Mouse (Mus musculus) heart, embryonic 14.5 days (tissue): Measurements from ENCODE around the gene Aurka. TPM values are rescaled to one million over a fixed set of nuclear protein-coding genes. Genes with fewer than 3 reads are reported as not detected.

Experiments used
- ATAC-seq: fragments of 200-750 bp; cut with Nextera tagmentation; 2 replicates; pipeline ENCODE4 v1.8.0; 2017; ENCODE audit warnings: low read depth, moderate TSS enrichment; ENCODE audit not compliant: insufficient number of reproducible peaks, insufficient read depth, low FRiP score
- H3K27ac ChIP-seq, 2 experiments: fragments of 200-500 bp in 1 of 2; fragments of 300-500 bp in 1 of 2; sonication (generic) in 1 of 2; replicated peaks in 1 of 2; 2 replicates each; pipeline ENCODE4 v1.5.1; 2012 to 2014; ENCODE audit warnings: low read depth in 2 of 2, low read length in 2 of 2, control low read depth in 1 of 2, mild to moderate bottlenecking in 1 of 2, mixed read lengths in 1 of 2; ENCODE audit not compliant: control insufficient read depth in 1 of 2, insufficient read depth in 1 of 2
- H3K27me3 ChIP-seq: fragments of 300-500 bp; sonication (generic); 2 replicates; pipeline ENCODE4 v1.6.1; 2014; ENCODE audit warnings: mild to moderate bottlenecking, low read length, control low read depth; ENCODE audit not compliant: control insufficient read depth, insufficient read depth
- H3K36me3 ChIP-seq: fragments of 300-500 bp; sonication (generic); 2 replicates; pipeline ENCODE4 v1.6.1; 2014; ENCODE audit warnings: mild to moderate bottlenecking, control low read depth, low read length, mixed read lengths; ENCODE audit not compliant: control insufficient read depth, insufficient read depth
- H3K4me1 ChIP-seq, 2 experiments: fragments of 200-500 bp in 1 of 2; fragments of 300-500 bp in 1 of 2; sonication (generic) in 1 of 2; 2 replicates each; pipeline ENCODE4 v1.6.1; 2012 to 2014; ENCODE audit warnings: low read length in 2 of 2, control low read depth in 1 of 2, mixed read lengths in 1 of 2; ENCODE audit not compliant: control insufficient read depth in 2 of 2, insufficient read depth in 2 of 2
- H3K4me2 ChIP-seq: fragments of 300-500 bp; sonication (generic); 2 replicates; pipeline ENCODE4 v1.6.1; 2014; ENCODE audit warnings: mild to moderate bottlenecking, low read length
- H3K4me3 ChIP-seq, 2 experiments: fragments of 200-500 bp in 1 of 2; fragments of 300-500 bp in 1 of 2; sonication (generic) in 1 of 2; 2 replicates each; pipeline ENCODE4 v1.5.1; 2012 to 2014; ENCODE audit warnings: low read length in 2 of 2, mild to moderate bottlenecking in 2 of 2, control low read depth in 1 of 2, low read depth in 1 of 2, moderate library complexity in 1 of 2; ENCODE audit not compliant: control insufficient read depth in 1 of 2, insufficient read depth in 1 of 2
- H3K9ac ChIP-seq: fragments of 300-500 bp; sonication (generic); 2 replicates; pipeline ENCODE4 v1.6.1; 2014; ENCODE audit warnings: mild to moderate bottlenecking, low read length
- H3K9me3 ChIP-seq: fragments of 300-500 bp; sonication (generic); 2 replicates; pipeline ENCODE4 v1.6.1; 2016; ENCODE audit warnings: low read length, control low read depth; ENCODE audit not compliant: control insufficient read depth
- WGBS: fragments of 180-500 bp; shearing (Covaris S2); extraction: QIAGEN DNeasy Blood & Tissue Kit; methylation state at CpG from one replicate; pipeline ENCODE4 v1.1.7; 2014; 5-methylcytosine and 5-hydroxymethylcytosine counted together
- polyA plus RNA-seq: library from polyadenylated mRNA; unstranded; fragments of >200 nt; fragmentation: Nextera tagmentation; extraction: Ambion mirVana; gene quantifications from 2 replicates; pipeline ENCODE4 v1.2.1, GENCODE M21; 2014

Aurka gene
- polyA plus RNA-seq, 1 experiment from 2014 or later: 88.9 TPM

DNA sequence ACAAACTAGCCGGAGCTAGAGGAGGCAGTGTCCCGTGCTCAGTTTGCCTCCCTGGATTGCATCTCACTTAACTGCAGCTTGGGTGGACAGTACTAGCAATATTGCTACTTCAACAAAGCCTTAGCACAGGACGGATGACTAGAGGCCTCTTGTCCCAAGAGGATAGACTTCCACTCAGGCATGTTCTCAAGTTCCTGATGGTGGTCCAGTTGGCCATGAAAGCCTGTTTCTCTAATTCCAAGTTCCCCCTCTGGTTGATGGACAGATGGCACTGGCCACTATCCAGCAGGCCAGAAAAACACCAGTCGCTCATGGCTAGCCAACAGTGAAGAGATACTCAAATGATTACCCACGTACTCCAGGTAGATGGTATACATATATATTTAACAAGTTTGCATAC, 14.5 kb downstream of the Aurka start:
- Histone ChIP-seq H3K4me2 (no peak overlapping the region), H3K9me3 (no peaks in the 10 kb centered on the region), H3K27me3 (no peaks in the 10 kb centered on the region), H3K27ac (no peak overlapping the region), H3K9ac (no peak overlapping the region), H3K4me1 (peaks cover 0 to 2% of the 10 kb centered on the region in 2 experiments; a peak in 1 of 4 replicates), H3K4me3 (no peak overlapping the region), H3K36me3 (peaks cover 78% of the 10 kb centered on the region)
- 84% methylated on average over 5 of the region's 5 CpGs for WGBS
- no peak for ATAC-seq

- peaks cover 67% of the 10 kb centered on the region for H3K36me3 ChIP-seq
Measured at GRCm38 (mm10) chr2:172354761-172355160, 15.6 kb downstream of the Aurka start.

GRCm38 (mm10) chr2:172353218-172353617, 17.1 kb downstream of the Aurka start:
- H3K27me3 ChIP-seq: no peaks in the 10 kb centered on the region
- WGBS: 83% methylated on average over 9 of the region's 9 CpGs
- H3K9ac ChIP-seq: no peak overlapping the region
- no peak overlapping the region for H3K27ac ChIP-seq
- peaks cover 52% of the 10 kb centered on the region for H3K36me3 ChIP-seq
- H3K4me3 ChIP-seq: no peak overlapping the region
- H3K4me2 ChIP-seq: no peak overlapping the region
- H3K9me3 ChIP-seq: no peaks in the 10 kb centered on the region
- ATAC-seq: no peak
- H3K4me1 ChIP-seq: peaks cover 0 to 9% of the 10 kb centered on the region in 2 experiments; a peak in 1 of 4 replicates

More at GRCm38 (mm10) chr2:172354761-172355160, 15.6 kb downstream of the Aurka start:
- Histone ChIP-seq H3K4me2 (no peak overlapping the region), H3K27me3 (no peaks in the 10 kb centered on the region), H3K4me3 (no peak overlapping the region), H3K27ac (no peak overlapping the region), H3K4me1 (peaks cover 0 to 3% of the 10 kb centered on the region in 2 experiments; a peak in 1 of 4 replicates), H3K9me3 (no peaks in the 10 kb centered on the region), H3K9ac (no peak overlapping the region)
- WGBS: 75% methylated on average over 9 of the region's 9 CpGs
- no peak for ATAC-seq

DNA sequence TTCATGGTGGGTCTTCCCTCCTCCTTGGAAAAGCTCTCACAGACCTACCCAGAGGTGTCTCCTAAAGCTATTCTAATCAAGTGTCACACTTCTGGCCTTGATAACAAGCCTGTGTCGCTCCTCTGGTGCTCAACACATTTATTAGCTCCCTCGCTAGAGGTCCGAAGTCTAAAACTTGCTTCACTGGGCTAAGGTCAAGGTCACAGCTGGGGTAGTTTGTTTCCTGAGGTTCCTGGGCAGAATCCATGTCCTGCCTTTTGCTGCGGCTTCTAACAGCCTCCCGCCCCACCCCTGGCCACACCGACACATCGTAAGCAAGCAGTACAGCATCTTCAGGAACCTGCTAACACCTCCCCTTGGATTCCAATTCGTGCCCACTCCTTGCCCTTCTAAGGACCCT, 19.6 kb downstream of the Aurka start:
- no peak for ATAC-seq
- WGBS: 57% methylated on average over 8 of the region's 8 CpGs
- Histone ChIP-seq H3K27ac (no peak overlapping the region), H3K36me3 (peaks cover 28% of the 10 kb centered on the region), H3K9ac (no peak overlapping the region), H3K27me3 (no peaks in the 10 kb centered on the region), H3K9me3 (no peaks in the 10 kb centered on the region), H3K4me2 (no peak overlapping the region), H3K4me3 (no peak overlapping the region), H3K4me1 (peaks cover 4 to 21% of the 10 kb centered on the region in 2 experiments; a peak in 2 of 4 replicates)

- no peak for ATAC-seq
- no peak overlapping the region for H3K4me2 ChIP-seq
- peaks cover 4 to 21% of the 10 kb centered on the region in 2 experiments for H3K4me1 ChIP-seq
- no peak overlapping the region for H3K4me3 ChIP-seq
- H3K27me3 ChIP-seq: no peaks in the 10 kb centered on the region
- no peak overlapping the region for H3K27ac ChIP-seq
- peaks cover 18% of the 10 kb centered on the region for H3K36me3 ChIP-seq
- no peak overlapping the region for H3K9ac ChIP-seq
- 78% methylated on average over 14 of the region's 14 CpGs for WGBS
- no peaks in the 10 kb centered on the region for H3K9me3 ChIP-seq
Measured at GRCm38 (mm10) chr2:172349776-172350175, 20.6 kb downstream of the Aurka start.

DNA sequence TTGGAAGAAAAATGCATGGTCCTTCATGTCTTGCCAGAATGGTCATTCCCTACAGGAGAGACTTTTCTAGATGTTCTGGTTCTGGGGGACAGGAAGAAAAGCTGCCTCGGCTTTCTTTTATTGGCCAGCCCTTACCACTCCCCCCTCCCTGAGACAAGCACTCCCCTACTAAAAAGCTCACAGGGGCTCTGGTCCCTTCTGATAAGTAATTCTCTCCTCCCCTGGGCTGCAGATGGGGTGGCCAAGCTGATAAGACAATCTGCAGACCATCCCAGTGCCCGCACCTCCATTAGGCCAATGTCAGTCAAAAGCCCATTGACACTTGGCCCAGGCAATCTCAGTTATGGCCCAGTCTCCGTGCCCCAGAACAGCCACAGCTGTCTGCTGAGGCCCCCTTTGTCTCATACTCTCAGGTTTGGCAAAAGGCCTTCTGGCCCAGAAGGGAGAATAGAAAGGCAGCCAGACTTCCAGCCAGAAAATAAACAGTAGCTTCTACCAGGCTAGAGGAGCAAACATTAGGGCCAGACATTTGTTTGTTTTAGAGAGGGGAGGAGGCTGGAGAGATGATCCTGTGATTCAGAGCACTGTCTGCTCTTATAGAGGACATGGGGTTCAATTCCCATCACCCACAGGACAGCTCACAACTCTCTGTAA, 21.9 kb downstream of the Aurka start:
- Histone ChIP-seq H3K9me3 (no peaks in the 10 kb centered on the region), H3K4me2 (no peak overlapping the region), H3K27ac (peak overlapping the region in 1 of 2 experiments; percentile 17; a peak in 1 of 4 replicates), H3K27me3 (no peaks in the 10 kb centered on the region), H3K4me1 (peaks cover 6 to 25% of the 10 kb centered on the region in 2 experiments), H3K9ac (no peak overlapping the region), H3K36me3 (peaks cover 9% of the 10 kb centered on the region), H3K4me3 (no peak overlapping the region)
- 29% methylated on average over 3 of the region's 3 CpGs for WGBS
- no peak for ATAC-seq

DNA sequence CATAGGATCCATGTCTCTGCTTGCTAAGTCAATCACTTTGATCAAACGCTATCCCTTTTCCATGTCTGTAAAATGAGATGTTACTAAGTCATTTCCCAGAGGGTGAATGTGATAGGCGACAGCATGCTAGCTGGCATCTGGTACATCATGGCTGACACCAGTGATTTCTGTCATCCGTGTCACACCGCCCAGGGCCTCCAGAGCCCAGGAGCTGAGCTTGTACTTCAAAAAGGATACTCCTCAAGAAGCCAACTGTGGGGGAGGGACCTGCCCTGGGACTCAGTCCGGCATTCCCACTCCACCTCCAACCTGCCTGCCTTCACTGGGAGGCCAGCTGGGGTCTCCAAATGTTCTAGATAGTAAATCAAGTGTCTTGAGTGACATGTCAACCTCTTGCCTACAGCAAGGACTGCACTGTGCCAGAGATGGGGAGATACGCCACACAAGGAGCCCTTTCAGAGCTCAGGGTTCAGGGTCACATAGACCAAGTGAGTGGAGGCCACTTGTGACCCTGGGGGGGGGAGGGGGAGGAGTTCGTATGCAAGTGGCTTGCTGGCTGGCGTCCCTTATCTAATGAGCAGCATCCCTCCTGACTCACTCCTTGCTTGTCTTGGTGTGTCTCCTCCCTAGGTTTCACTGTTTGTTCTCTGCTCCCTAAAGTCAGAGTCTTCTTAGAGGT, 23.3 kb downstream of the Aurka start:
- Histone ChIP-seq H3K4me1 (peaks cover 6 to 25% of the 10 kb centered on the region in 2 experiments), H3K27ac (no peak overlapping the region), H3K9ac (no peak overlapping the region), H3K4me3 (peak overlapping the region in 1 of 2 experiments; percentile 74; a peak in 1 of 4 replicates), H3K27me3 (no peaks in the 10 kb centered on the region), H3K9me3 (0 out of 2 replicates have a peak, but pooled peaks cover 3% of the 10 kb centered on the region), H3K36me3 (no peaks in the 10 kb centered on the region), H3K4me2 (peak overlapping the region; percentile 92)
- no peak for ATAC-seq
- 59% methylated on average over 8 of the region's 8 CpGs for WGBS
